In genomic region chr7:110384343-110384742, GRCm38 (mm10) we compare ENCODE assay signal across 15 mouse cellular contexts.
DNase-seq lines count a peak whose midpoint lies in the region; ATAC-seq and TF ChIP-seq lines count a peak whose summit lies in the region.
"Had no signal": no experiment of that assay in that cellular context is flagged by ENCODE, and none has a peak within 500 bp of the region (broad histone marks: within the 10 kb centered on the region; RNA-seq: fewer than 3 reads in every experiment).

No protein-coding gene starts in this region.

- no peak for TF ChIP-seq EP300 in heart, adult 2 months (IDR thresholded peaks at IDR 0.05; ENCODE audit: insufficient read depth, low read depth, low read length)
- TF ChIP-seq EP300 in lung, postnatal 0 days (IDR thresholded peaks at IDR 0.05) = no peak

- ATAC-seq in lung, postnatal 0 days = no peak
- 0 out of 2 replicates have a peak, but pooled peaks have one; percentile 20 for ATAC-seq in megakaryocyte, adult 5-6 weeks (ENCODE audit: poor library complexity, severe bottlenecking)
- ATAC-seq in forebrain, embryonic 15.5 days (replicated peaks) = no peak
- ATAC-seq in hindbrain, embryonic 16.5 days = no peak

- H3K27ac ChIP-seq in heart, adult 2 months = no peak overlapping the region
- no peak overlapping the region for H3K27ac ChIP-seq in lung, postnatal 0 days (ENCODE audit: low read length)
- H3K27ac ChIP-seq in forebrain, embryonic 15.5 days (replicated peaks) = no peak overlapping the region
- H3K27ac ChIP-seq in hindbrain, embryonic 16.5 days (ENCODE audit: low read depth, low read length) = no peak overlapping the region
- H3K27ac ChIP-seq: embryonic facial prominence, embryonic 15.5 days; hindbrain, embryonic 14.5 days; neural tube, embryonic 13.5 days had no signal

- intact Hi-C loops in heart, adult 2 months (cut with DNase I) = loop anchor here (5.0 kb wide), 1 partner anchor 48 kb away; no protein-coding TSS in a partner anchor

- H3K36me3 ChIP-seq in heart, adult 2 months (ENCODE audit: control insufficient read depth, insufficient read depth, low read length) = peaks cover 2% of the 10 kb centered on the region
- H3K36me3 ChIP-seq in lung, postnatal 0 days (ENCODE audit: insufficient read depth, low read length) = no peaks in the 10 kb centered on the region
- H3K36me3 ChIP-seq in E14TG2a.4 (ENCODE audit: insufficient read depth, low read length) = no peaks in the 10 kb centered on the region
- H3K36me3 ChIP-seq in forebrain, embryonic 15.5 days = no peaks in the 10 kb centered on the region
- H3K36me3 ChIP-seq in hindbrain, embryonic 16.5 days (ENCODE audit: control insufficient read depth, insufficient read depth, low read length) = no peaks in the 10 kb centered on the region
- H3K36me3 ChIP-seq: embryonic facial prominence, embryonic 15.5 days; heart, embryonic 12.5 days had no signal

- TF ChIP-seq CTCF in heart, adult 2 months (IDR thresholded peaks at IDR 0.05) = peak; percentile 38
- peak; percentile 43 for TF ChIP-seq CTCF in lung, postnatal 0 days (IDR thresholded peaks at IDR 0.05)
- peak; percentile 16 for TF ChIP-seq CTCF in E14TG2a.4 (conservative IDR thresholded peaks at IDR 0.05; ENCODE audit: low read length)

- no peak overlapping the region for H3K4me3 ChIP-seq in heart, adult 2 months
- H3K4me3 ChIP-seq in lung, postnatal 0 days (ENCODE audit: low read depth, low read length) = no peak overlapping the region
- no peak overlapping the region for H3K4me3 ChIP-seq in E14TG2a.4 (replicated peaks; ENCODE audit: low read length)
- H3K4me3 ChIP-seq in forebrain, embryonic 15.5 days = no peak overlapping the region
- H3K4me3 ChIP-seq in hindbrain, embryonic 16.5 days (ENCODE audit: low read length) = no peak overlapping the region
- H3K4me3 ChIP-seq: embryonic facial prominence, embryonic 15.5 days; heart, embryonic 12.5 days; neural tube, embryonic 13.5 days had no signal

- no peak overlapping the region for H3K9ac ChIP-seq in heart, adult 2 months (ENCODE audit: low read depth, low read length)
- no peak overlapping the region for H3K9ac ChIP-seq in lung, postnatal 0 days (replicated peaks; ENCODE audit: low read depth)
- H3K9ac ChIP-seq in forebrain, embryonic 15.5 days (replicated peaks) = no peak overlapping the region
- H3K9ac ChIP-seq in hindbrain, embryonic 16.5 days (ENCODE audit: low read depth, low read length) = no peak overlapping the region
- H3K9ac ChIP-seq: embryonic facial prominence, embryonic 15.5 days; heart, embryonic 12.5 days; hindbrain, embryonic 14.5 days; lung, embryonic 14.5 days; neural tube, embryonic 13.5 days had no signal

- H3K4me2 ChIP-seq in lung, postnatal 0 days (replicated peaks; ENCODE audit: low read depth, low read length) = no peak overlapping the region
- no peak overlapping the region for H3K4me2 ChIP-seq in forebrain, embryonic 15.5 days (replicated peaks)
- no peak overlapping the region for H3K4me2 ChIP-seq in hindbrain, embryonic 16.5 days (ENCODE audit: low read length)
- H3K4me2 ChIP-seq: embryonic facial prominence, embryonic 15.5 days; heart, embryonic 12.5 days; hindbrain, embryonic 14.5 days; lung, embryonic 14.5 days; neural tube, embryonic 13.5 days had no signal

- no peak for DNase-seq in heart, adult 2 months
- no peak for DNase-seq in heart, adult 8-10 months (ENCODE audit: low spot score)
- DNase-seq in lung, postnatal 0 days (ENCODE audit: low spot score) = peak; percentile 16
- DNase-seq in lung, postnatal 10 days = no peak
- DNase-seq: cerebellum, adult 9-11 months; kidney, adult 11 months; lung, embryonic 14.5 days had no signal

- no peaks in the 10 kb centered on the region for H3K27me3 ChIP-seq in heart, adult 2 months (ENCODE audit: control insufficient read depth, insufficient read depth, low read length)
- H3K27me3 ChIP-seq in lung, postnatal 0 days (replicated peaks; ENCODE audit: insufficient read depth, low read length) = no peaks in the 10 kb centered on the region
- H3K27me3 ChIP-seq in E14TG2a.4 (ENCODE audit: insufficient read depth, low read length) = no peaks in the 10 kb centered on the region
- no peaks in the 10 kb centered on the region for H3K27me3 ChIP-seq in forebrain, embryonic 15.5 days
- no peaks in the 10 kb centered on the region for H3K27me3 ChIP-seq in hindbrain, embryonic 16.5 days (replicated peaks; ENCODE audit: control insufficient read depth, insufficient read depth, low read length)
- H3K27me3 ChIP-seq: embryonic facial prominence, embryonic 15.5 days; heart, embryonic 12.5 days; neural tube, embryonic 13.5 days had no signal

- H3K9me3 ChIP-seq in lung, postnatal 0 days (ENCODE audit: low read length) = no peaks in the 10 kb centered on the region
- H3K9me3 ChIP-seq in E14TG2a.4 (ENCODE audit: low read length) = no peaks in the 10 kb centered on the region
- no peaks in the 10 kb centered on the region for H3K9me3 ChIP-seq in forebrain, embryonic 15.5 days
- no peaks in the 10 kb centered on the region for H3K9me3 ChIP-seq in hindbrain, embryonic 16.5 days (ENCODE audit: control insufficient read depth, low read length)
- H3K9me3 ChIP-seq: embryonic facial prominence, embryonic 15.5 days; heart, embryonic 12.5 days; neural tube, embryonic 13.5 days had no signal

- TF ChIP-seq POLR2A in heart, adult 2 months (IDR thresholded peaks at IDR 0.05; ENCODE audit: insufficient read depth, low read depth, low read length) = no peak

- H3K4me1 ChIP-seq in heart, adult 2 months (ENCODE audit: control insufficient read depth, insufficient read depth, low read length) = peaks cover 4% of the 10 kb centered on the region
- no peaks in the 10 kb centered on the region for H3K4me1 ChIP-seq in lung, postnatal 0 days (ENCODE audit: insufficient read depth, low read depth, low read length)
- H3K4me1 ChIP-seq in E14TG2a.4 (replicated peaks; ENCODE audit: low read depth, low read length) = no peaks in the 10 kb centered on the region
- H3K4me1 ChIP-seq in forebrain, embryonic 15.5 days = no peaks in the 10 kb centered on the region
- no peaks in the 10 kb centered on the region for H3K4me1 ChIP-seq in hindbrain, embryonic 16.5 days (ENCODE audit: control insufficient read depth, insufficient read depth, low read depth, low read length)
- H3K4me1 ChIP-seq: embryonic facial prominence, embryonic 15.5 days; neural tube, embryonic 13.5 days had no signal

- H3K79me2 ChIP-seq in heart, adult 2 months (replicated peaks; ENCODE audit: control insufficient read depth, insufficient read depth, low read length) = no peaks in the 10 kb centered on the region
